Mouse (Mus musculus) myocyte (in vitro differentiated cells): ENCODE results near the gene Tmem151b.

Experiments used
- CEBPB ChIP-seq: IDR thresholded peaks from 2 replicates; pipeline ENCODE4 v1.6.1; 2011; ENCODE audit warnings: mild to moderate bottlenecking, moderate library complexity; ENCODE audit not compliant: poor library complexity, insufficient read depth, severe bottlenecking
- E2F4 ChIP-seq: IDR thresholded peaks from one replicate; pipeline ENCODE4 v1.6.1; 2011; ENCODE audit warnings: mild to moderate bottlenecking, control low read depth, moderate library complexity; ENCODE audit not compliant: insufficient read depth
- MAX ChIP-seq: IDR thresholded peaks from one replicate; pipeline ENCODE4 v1.6.1; 2011; ENCODE audit warnings: low read depth, mild to moderate bottlenecking, control low read depth
- MYOG ChIP-seq, 3 experiments: IDR thresholded peaks; one replicate each; pipeline ENCODE4 v1.6.1; 2011; ENCODE audit warnings: control low read depth in 2 of 3, low read depth in 2 of 3, mild to moderate bottlenecking in 2 of 3; ENCODE audit not compliant: insufficient read length in 2 of 3, control insufficient read depth in 1 of 3, insufficient read depth in 1 of 3
- POLR2A ChIP-seq: IDR thresholded peaks from one replicate; pipeline ENCODE4 v1.6.1; 2011; ENCODE audit warnings: low read depth, mild to moderate bottlenecking, control low read depth, moderate library complexity; ENCODE audit not compliant: insufficient read length
- POLR2AphosphoS2 ChIP-seq: IDR thresholded peaks from one replicate; pipeline ENCODE4 v1.6.1; 2011; ENCODE audit warnings: low read depth, control low read depth; ENCODE audit not compliant: insufficient read length
- REST ChIP-seq: IDR thresholded peaks from one replicate; pipeline ENCODE4 v1.6.1; 2011; ENCODE audit warnings: mild to moderate bottlenecking, control low read depth, moderate library complexity; ENCODE audit not compliant: insufficient read depth, insufficient read length
- USF1 ChIP-seq: IDR thresholded peaks from one replicate; pipeline ENCODE4 v1.6.1; 2011; ENCODE audit warnings: low read depth, mild to moderate bottlenecking, control low read depth, moderate library complexity

GRCm38 (mm10) chr17:45590410-45590809 is 40.9 kb upstream of the Tmem151b start:
- TF ChIP-seq USF1 (no peak), E2F4 (no peak), REST (no peak), POLR2A (no peak), MYOG (IDR thresholded peaks at IDR 0.05; ENCODE audit: control insufficient read depth in 1 of 3, insufficient read depth in 1 of 3, insufficient read length in 2 of 3, low read depth in 2 of 3) (no peak), MAX (no peak), POLR2AphosphoS2 (no peak), CEBPB (no peak)
